Mouse (Mus musculus) adrenal gland, adult 18-20 months (tissue): ENCODE measurements around the gene Apopt1. TPM values are rescaled to one million over a fixed set of nuclear protein-coding genes. Genes with fewer than 3 reads are reported as not detected.

Source experiments
- DNase-seq, 2 experiments: peaks; one replicate each; pipeline ENCODE4 v3.0.0; 2021 to 2022; ENCODE audit warnings: low spot score in 2 of 2
- long read RNA-seq, 2 experiments: library from polyadenylated mRNA; stranded (forward); transcript quantifications; one replicate each; pipeline ENCODE4 v2.0.0; 2021
- total RNA-seq, 2 experiments: library from RNA; stranded (reverse); gene quantifications; 1 replicate in 1 of 2; 2 replicates in 1 of 2; pipeline ENCODE4 v1.2.3; 2021

Apopt1 gene
- 10 to 100 TPM; 61.0 to 61.3 TPM for total RNA-seq
- long read RNA-seq, experiment 1, transcript Apopt1-201 (5 exons, 1,065 nt) = major isoform, 19 of 24 reads
- long read RNA-seq, experiment 1, partial matches to known transcripts = 1 of 24 reads
- long read RNA-seq, experiment 1, other reads (novel, unspliced or antisense) = 3 of 24 reads
- long read RNA-seq, experiment 2, transcript Apopt1-204 (6 exons, 671 nt) = minor isoform, 5 of 94 reads
- long read RNA-seq, experiment 2, transcript Apopt1-201 (5 exons, 1,065 nt) = major isoform, 80 of 94 reads
- long read RNA-seq, experiment 2, partial matches to known transcripts = 4 of 94 reads
- long read RNA-seq, experiment 2, other reads (novel, unspliced or antisense) = 5 of 94 reads

GRCm38 (mm10) chr12:111713004-111713651, at the start of gene Apopt1, which contains the start of gene Bag5:
TSS of gene Apopt1 (plus strand) at chr12:111713261.
TSS of gene Bag5 (minus strand) at chr12:111713257.
- peak; percentile 87 to 90 for DNase-seq

GRCm38 (mm10) chr12:111664144-111664634, 48.9 kb upstream of the Apopt1 start:
- DNase-seq = no peak

DNA sequence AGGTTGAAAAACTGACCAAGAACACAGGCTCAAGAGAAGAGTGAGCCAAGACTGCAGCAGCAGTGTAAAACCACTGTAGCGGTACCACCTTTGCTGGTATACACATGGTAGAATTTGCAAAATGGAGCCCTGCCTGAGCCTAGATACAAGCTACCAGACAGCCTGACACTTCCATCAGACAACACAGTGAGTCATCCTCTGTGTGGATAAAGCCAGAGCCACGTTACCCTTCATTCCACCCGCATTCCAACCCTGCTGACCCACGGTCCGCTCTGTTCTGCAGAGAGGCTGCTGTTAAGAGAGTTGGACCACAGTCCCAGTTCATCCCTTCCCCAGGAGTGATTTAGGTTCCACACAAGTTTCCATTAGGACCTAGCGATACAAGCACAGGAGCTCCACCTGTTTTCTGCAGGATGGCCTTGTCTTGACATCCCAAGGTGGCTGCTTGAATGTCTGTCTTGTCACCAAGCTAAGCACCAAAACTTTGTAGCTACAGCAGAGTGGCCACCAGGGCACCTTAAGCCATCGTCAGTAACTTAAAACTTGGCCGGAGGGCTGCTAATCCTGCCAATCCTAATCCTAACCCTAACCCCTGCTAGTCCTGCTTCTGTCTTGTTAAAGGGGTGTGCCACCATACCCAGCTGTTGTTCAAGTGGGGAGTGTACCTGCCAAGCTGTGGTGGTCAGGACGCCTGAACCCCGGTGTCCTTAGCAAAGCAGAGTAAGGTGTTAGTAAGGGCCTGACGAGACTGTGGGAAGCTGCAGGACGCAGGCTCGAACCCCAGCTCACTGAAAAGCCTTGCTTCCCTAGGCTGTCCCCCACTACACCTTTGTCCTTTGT, 47.8 kb upstream of the Apopt1 start:
- DNase-seq = no peak

DNA sequence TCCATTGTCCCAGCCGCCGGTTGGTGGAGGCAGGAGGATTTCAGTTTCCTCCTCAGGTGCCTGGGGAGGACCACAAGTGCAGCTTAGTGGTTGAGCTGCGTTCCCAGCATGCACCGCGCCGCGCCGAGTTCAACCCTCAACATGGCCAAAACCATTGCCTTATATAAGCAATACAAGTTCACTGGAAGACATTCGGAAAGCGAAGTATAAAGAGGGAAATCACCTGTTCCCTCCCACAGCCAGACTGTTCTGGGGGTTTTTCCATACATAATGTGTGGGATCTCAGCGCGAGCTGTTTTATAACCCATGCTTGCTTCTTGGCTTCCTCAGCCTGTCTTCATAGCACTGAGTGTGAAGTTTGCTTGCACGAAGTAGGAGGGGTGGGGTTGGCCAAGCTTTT, 46.7 kb upstream of the Apopt1 start:
- DNase-seq = no peak

- DNase-seq = no peak
These were observed 45.6 kb upstream of the Apopt1 start for GRCm38 (mm10) chr12:111667421-111667820.

DNA sequence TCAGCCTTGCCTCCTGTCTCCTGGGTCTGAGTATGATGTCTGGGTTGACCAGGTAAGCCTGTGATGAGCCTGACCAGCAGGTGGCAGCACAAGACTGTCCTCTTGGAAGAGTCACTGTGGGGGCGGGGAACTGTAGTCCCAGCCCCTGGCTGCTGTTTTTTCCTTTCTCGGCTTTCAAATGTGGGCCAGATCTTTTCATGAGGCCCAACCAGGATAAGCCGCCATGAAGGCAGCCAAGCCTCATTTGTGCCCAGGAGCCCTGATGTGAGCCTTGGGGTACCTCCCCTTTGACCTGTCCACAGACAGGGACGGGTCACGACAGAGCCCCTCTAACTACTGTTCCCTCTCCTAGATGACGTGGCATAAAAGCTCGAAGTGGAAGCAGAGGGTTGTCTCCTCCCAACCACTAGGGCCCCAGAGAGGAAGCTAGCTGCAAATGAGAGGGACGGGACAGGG, 44.6 kb upstream of the Apopt1 start:
- DNase-seq = peak; percentile 96 to 99

DNA sequence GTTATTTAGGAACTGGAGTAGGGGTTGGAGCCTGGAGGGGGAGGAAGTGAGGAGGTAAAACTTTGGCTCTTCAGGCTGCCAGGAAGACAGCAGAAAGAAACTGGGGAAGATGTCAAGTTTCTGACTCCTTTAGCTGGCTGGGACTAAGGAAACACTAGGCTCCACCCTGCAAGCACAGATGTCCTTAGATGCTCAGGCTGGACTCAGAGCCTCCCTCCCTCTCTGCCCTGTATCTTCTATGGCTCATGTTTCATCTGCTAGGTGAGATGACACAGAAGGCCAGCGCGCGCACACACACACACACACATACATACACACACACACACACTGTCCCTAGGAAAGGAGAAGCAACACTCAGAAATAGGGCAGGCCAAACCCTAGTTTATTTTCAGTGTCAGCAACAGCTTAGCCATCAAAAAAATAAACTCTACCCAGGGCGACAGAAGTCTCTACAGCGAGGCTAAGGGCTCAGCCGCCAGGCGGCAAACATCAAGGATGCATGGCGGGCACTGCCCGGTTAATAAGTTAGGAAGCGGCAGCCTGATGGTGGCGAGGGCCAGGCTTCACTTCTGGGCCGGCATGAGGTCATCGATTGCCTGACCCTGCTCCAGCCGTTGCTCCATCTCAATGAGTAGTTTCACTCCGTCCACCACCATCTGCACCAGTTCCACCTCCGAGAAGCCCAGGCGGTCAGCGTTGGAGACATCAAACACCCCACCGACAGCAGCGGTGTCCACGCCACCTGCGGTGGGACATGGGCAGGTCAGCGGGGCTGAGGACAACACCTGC, 43.9 kb upstream of the Apopt1 start:
- no peak for DNase-seq

- DNase-seq = no peak
These were observed 43.1 kb upstream of the Apopt1 start for GRCm38 (mm10) chr12:111669961-111670360.

GRCm38 (mm10) chr12:111670371-111670971, 42.6 kb upstream of the Apopt1 start:
- peak in 1 of 2 experiments; percentile 34 for DNase-seq

GRCm38 (mm10) chr12:111670976-111671375, 42.1 kb upstream of the Apopt1 start:
- DNase-seq = peak in 1 of 2 experiments; percentile 37

GRCm38 (mm10) chr12:111671431-111671902, 41.6 kb upstream of the Apopt1 start:
- DNase-seq = peak in 1 of 2 experiments; percentile 65

DNA sequence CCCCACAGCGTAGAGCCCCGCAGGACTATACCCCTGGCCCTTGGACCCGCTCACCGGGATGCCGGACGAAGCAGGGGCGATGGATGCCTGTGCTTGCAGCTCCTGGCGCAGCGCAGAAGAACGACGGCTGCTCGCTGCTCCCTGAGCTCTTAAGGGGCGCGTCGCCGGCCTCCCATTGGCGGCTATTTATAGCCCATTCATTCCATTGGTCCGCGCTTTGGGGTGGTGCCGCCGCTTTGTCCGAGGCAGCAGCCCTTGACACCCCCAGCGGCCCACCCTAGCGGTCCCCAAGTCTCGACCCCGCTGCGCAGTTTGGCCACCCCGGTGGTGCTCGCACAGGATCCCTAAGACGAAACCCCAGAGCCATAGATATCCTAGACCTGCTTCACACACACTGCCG, 40.9 kb upstream of the Apopt1 start, which contains the start of gene Ckb:
Ckb (minus strand) TSS at position 163 of the 400 bp plus-strand sequence.
- DNase-seq = peak; percentile 69 to 74

- no peak for DNase-seq
These were observed 40.5 kb upstream of the Apopt1 start for GRCm38 (mm10) chr12:111672581-111672980.

DNA sequence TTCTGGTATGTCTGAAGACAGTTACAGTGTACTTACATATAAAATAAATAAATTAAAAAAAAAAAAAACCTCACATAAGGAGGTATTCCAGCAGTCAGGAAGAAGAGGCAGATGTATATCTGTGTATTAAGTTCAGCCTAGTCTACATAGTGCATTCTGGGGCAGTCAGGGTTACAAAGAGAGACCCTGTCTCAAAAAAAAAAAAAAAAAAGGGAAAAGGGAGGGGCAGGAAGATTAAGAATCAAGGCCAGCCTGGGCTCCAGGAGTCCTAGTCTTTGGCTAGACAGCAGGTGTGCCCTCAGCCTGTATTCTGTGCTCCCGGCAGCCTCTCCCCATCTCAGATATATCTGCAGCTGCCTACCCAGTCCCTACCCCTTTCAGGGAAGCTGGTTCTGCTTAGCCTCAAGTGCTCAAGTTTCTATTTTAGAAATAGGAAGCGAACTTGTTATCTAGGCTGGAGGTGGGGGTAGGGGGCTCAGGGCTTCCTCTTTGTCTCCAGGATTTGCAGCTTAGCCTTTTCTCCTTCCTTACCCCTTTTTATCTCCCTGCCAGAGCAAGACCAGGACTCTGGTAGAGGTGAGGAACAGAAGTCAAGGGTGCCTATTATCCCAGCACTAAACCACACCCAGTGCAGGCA, 38.1 kb upstream of the Apopt1 start:
- no peak for DNase-seq

DNA sequence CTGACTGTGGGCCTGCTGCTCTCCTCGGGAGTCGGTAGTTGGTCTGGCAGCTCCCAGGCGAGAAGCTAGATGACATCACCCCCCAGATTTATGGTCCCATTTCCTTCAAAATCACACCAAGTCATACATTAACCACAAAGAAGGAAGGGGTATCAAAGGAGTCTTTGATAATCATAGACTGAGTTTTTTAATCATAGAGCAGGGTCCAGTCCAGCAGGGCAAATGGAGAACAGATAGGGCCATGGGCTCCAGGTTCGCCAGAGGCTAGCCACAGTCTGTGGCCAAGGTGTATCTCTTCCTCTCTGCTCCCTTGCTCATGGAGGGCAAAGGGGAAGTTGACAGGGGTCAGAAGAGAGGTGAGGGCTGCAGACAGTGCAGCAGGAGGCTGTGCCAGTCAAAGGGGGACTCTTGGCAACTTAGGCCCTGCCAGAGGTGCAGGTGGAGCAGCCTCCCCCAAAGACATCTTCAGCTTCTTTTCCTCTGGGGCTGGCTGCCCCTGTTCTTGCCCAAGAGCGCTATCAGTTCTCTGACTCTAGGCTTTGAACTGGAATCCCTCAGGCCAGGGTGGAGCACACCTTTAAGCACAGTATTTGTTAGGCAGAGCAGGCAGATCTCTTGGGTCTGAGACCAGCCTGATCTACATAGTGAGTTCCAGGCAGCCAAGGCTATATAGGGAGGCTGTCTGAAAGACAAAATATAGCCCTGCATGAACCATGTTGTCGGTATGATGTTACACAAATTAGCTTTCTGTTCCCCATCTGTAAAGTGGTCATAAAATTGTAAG, 37.1 kb upstream of the Apopt1 start:
- no peak for DNase-seq

- DNase-seq = no peak
These were observed 35.6 kb upstream of the Apopt1 start for GRCm38 (mm10) chr12:111677421-111677820.

GRCm38 (mm10) chr12:111677882-111678669, 35.0 kb upstream of the Apopt1 start, which contains the start of gene Trmt61a:
TSS of gene Trmt61a (plus strand) at chr12:111678105.
- peak; percentile 83 to 85 for DNase-seq

- no peak for DNase-seq
These were observed 34.5 kb upstream of the Apopt1 start for GRCm38 (mm10) chr12:111678670-111678933.
